Mouse (Mus musculus): Measurements from ENCODE around the gene AW551984. TPM values are rescaled to one million over a fixed set of nuclear protein-coding genes. Genes with fewer than 3 reads are reported as not detected.

The AW551984 gene
- total RNA-seq, 2 experiments from 2014 or later: 5.3 to 7.1 TPM

Other genes with a start within 250 kb of the AW551984 start
- gene Olfr951, start 217.0 kb downstream of the AW551984 start, total RNA-seq (2021): not detected
- not detected for gene Olfr952, start 177.3 kb downstream of the AW551984 start, total RNA-seq (2021)
- not detected for gene Olfr954, start 147.7 kb downstream of the AW551984 start, total RNA-seq (2021)
- gene Olfr955, start 132.5 kb downstream of the AW551984 start, total RNA-seq (2021): not detected
- gene Olfr44, start 110.4 kb downstream of the AW551984 start, total RNA-seq (2021): not detected
- gene Olfr957, start 88.6 kb downstream of the AW551984 start, total RNA-seq (2021): not detected
- gene Olfr958, start 50.3 kb downstream of the AW551984 start, total RNA-seq (2021): not detected
- not detected for gene Olfr959, start 28.8 kb downstream of the AW551984 start, total RNA-seq (2021)
- gene Olfr148, start 6.3 kb upstream of the AW551984 start, total RNA-seq (2021): not detected
- not detected for gene Olfr960, start 17.0 kb upstream of the AW551984 start, total RNA-seq (2021)
- gene Olfr961, start 40.7 kb upstream of the AW551984 start, total RNA-seq (2021): not detected
- gene Olfr963, start 62.8 kb upstream of the AW551984 start, total RNA-seq (2021): not detected
- not detected for gene Olfr149, start 102.7 kb upstream of the AW551984 start, total RNA-seq (2021)
- not detected for gene Olfr965, start 107.0 kb upstream of the AW551984 start, total RNA-seq (2021)
- gene Olfr150, start 126.6 kb upstream of the AW551984 start, total RNA-seq (2021): not detected
- not detected for gene Olfr967, start 141.8 kb upstream of the AW551984 start, total RNA-seq (2021)
- not detected for gene Olfr968, start 178.8 kb upstream of the AW551984 start, total RNA-seq (2021)
- not detected for gene Olfr969, start 186.5 kb upstream of the AW551984 start, total RNA-seq (2021)
- not detected for gene Olfr970, start 204.5 kb upstream of the AW551984 start, total RNA-seq (2021)
- not detected for gene Olfr971, start 232.5 kb upstream of the AW551984 start, total RNA-seq (2021)